Mouse (Mus musculus) heart, postnatal 4 days (tissue): Measurements from ENCODE around the gene Klhl29. TPM values are rescaled to one million over a fixed set of nuclear protein-coding genes. Genes with fewer than 3 reads are reported as not detected.

Source experiments
- DNase-seq: peaks from one replicate; pipeline ENCODE4 v3.0.0; 2021
- total RNA-seq, 2 experiments: library from RNA; stranded (reverse); gene quantifications; 2 replicates each; pipeline ENCODE4 v1.2.3; 2021

The Klhl29 gene
- total RNA-seq, result under 1 TPM; 0.69 to 0.90 TPM

DNA sequence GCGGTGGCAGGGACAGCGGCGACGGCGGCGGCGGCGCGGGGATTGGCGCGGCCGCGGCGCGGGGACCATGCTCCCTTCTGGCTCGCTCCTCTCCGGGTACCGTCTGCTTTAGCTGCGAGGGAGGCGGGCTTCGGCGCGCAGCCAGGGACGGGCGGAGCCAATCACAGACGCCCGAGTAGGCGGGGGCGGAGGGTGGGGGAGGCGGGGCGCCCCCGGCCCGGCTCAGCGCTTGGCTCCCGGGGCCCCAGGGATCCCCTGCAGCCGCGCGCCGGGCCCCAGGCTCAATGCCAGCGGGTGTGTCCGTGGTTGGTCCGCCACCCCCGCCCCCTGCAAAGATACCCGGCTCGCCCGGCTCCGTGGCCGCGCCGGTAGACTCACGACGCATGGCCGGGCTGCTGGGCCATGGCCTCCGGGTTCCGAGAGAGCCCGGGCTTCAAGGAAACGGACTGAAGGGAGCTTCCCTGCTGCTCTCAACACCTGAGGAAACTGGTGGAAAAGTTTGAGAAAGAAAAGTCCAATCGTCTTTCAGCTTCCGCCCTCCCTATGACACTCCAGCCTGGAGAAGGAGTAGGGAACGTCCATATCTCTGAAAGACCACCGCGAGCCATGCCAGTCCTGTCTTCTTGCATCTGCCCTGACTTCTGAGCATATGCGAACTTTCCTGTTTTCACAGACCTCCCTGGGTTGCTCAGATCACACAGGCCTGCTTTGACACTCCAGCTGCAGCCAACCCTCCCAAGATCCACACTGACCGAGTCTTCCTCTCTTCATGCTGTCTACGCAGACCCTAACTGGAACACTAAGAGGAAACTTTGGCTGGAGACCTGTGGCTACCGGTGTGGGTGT is at the start of gene Klhl29:
Gene Klhl29, minus strand, starts transcription at position 67 of the 846 bp plus-strand sequence.
- peak; percentile 85 for DNase-seq

DNA sequence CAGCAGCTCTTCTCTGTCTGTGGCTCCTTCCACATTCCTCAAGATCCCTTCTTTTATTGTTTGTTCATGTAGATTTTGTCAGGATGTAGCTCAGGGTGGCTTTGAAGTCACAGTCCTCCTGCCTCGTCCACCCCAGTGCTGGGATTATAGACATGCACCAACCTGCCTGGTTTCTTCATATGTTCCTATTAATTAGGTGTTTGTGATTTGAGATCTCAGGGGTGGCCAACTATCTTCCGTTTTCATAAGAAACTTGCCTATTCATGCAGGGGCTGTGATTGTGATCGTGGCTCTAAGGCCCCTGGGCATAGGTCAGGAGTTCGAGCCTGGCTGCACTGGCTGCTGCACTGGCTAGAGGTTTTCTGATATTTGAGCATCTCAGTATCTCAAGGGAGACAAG is 49.8 kb upstream of the Klhl29 start:
- no peak for DNase-seq

DNA sequence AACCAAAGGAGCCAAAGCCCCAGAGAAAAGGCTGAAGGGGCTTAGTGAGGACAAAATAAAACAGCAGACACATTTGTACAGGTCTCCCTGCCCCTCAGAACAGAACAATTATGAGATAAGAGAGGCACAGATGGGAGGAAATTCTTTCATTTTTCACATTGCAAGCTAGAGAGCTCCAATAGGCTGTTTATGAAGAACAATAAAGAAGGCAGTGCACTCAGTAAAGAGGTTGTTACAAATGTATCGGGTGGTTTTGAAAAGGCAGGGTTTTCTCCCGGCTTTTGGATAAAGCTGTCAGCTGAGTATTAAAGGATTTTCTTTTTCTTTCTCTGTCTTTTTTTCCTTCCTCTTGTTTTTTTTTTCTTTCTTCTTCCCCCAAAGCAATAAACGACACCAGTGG is 40.3 kb upstream of the Klhl29 start:
- no peak for DNase-seq

DNA sequence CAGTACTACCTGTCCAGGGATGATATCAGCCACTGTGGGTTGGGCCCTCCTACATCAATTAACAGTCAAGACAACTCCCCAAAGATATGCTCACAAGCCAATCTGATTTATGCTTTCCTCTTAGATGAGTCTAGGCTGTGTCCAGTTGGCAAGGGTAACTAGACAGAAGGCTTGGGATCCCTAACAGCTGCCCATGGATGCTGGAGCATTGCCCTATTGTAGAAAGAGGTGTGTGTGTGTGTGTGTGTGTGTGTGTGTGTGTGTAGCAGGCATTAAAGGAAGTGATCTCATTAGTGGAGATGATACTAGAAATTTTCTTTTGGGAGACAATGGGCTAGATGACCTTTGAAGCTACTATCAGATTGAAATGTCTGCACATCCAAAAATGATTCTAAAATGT is 38.5 kb upstream of the Klhl29 start:
- no peak for DNase-seq

DNA sequence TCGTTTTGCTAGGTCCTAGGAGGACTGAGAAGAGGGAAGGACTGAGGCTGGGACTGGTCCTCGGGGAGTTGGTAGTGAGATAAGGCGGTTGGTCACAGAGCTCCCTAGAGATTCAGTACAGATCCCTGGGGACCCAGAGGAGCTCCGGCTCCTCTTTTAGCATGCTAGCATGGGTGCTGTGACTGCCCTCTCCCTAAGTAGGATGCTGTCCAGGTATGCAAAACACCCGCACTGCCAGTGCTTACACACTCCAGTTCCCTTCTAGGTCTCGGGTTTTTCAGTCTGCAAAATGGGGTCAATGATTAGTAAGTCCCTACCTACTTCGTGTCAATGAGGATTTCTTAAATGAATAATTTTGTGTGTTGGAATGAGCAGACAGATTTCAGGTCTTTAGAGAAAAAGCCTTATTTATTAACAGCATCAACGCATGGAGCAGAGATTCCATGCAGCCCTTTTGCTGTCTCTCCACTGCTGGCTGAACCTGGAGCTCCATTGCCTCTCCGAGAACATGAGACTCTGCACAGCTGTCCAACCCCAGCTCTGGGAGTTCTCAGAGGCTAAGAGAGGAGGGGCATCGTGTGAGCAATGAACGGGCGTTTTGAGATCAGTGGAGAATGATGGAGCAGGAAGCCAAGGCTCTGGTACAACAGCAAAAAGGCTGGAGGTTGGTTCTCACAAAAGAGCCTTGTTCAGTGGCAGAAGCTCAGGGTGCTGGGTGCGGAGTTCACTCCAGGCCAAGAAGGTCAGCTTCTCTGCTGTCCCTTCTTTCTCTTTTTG is 36.5 kb upstream of the Klhl29 start:
- no peak for DNase-seq

DNA sequence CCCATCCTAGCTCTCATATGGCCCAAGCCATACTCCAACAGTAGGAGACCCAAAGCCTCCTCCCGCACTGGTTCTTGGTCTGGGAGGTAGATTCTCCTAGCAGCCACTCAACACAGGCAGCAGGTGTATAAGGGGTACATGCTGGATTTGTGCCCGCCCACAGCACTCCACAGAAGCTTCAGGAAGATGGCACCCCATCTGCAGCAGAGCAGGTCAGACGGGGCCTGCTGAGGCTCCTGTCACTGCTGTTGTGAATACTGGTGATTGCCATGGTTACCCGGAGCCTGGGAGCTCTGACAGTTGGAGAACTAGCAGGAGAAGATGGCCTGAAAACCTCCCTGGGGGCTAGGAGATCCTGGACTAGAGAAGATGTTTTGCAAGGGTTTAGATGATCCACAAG is 35.9 kb upstream of the Klhl29 start:
- DNase-seq, result no peak

DNA sequence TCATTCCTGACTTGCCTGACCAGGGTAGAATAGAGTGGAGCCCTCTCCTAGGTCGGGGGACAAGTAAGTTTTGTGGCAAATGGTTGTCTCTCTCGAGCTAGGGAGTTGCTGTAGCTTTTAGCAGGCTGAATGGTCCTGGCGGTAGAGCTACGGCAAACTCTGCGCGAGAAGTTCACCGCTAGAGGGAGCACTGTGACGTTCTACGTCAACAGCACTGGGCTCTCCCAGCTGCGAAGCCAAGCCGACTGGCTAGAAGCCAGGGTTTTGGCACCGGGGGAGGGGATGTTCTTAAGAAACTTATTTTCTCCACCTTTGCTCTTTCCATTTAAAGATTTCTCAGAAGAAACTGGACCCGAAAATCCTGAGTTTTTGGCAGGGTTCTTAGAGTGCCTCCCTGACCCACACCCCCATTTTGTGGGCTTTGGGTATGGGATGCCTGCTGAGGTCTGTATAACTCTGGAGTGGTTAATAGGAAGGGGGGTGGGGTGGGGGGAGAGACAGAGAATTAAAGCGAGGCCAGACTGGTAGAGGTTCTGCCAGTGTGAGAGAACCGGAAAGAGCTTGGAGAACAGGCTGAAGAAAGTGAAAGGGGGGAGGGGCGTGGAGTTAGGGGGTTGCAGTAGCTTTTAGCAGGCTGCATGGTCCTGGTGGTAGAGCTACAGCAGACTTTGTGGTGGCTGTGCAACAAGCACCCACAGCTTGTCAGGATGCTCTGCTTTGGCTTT is 35.1 kb upstream of the Klhl29 start:
- peak; percentile 92 for DNase-seq

DNA sequence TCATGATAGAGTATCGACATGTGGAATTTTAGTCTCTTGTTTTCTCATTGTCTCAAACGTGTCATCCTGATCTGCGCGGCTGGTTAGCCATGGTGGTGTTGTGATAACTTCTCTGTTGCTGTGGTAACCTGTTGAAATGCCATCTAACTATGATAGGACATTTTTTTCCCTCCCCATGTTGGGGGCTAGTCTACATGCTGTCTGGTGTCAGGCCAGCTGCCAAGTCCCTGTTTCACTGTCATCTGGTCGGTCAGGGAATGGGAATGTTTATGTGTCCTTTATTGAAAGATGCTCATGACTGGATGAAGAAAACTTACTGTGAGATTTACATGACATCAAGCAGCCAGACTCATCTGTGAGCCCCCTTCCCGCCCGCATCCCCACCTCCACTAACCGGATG is 31.7 kb upstream of the Klhl29 start:
- no peak for DNase-seq

DNA sequence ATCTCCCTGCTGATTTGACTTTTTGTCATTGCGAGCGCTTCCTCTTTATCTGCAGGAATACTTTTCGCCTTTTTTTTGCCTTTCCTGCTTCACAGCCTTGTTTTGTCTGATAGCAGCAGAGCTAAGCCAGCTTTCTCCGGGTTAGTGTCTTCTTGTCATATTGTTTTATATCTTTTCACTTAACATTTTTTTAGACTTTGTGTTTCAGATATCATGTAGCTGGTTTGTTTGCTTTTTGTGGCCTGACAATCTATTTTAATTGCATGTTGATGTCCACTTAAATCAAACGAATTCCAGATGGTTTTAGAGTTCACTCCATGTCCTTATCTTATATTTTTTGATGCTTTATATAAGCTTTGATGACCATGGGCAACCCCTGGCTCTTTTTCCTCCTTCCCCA is 21.9 kb upstream of the Klhl29 start:
- no peak for DNase-seq

DNA sequence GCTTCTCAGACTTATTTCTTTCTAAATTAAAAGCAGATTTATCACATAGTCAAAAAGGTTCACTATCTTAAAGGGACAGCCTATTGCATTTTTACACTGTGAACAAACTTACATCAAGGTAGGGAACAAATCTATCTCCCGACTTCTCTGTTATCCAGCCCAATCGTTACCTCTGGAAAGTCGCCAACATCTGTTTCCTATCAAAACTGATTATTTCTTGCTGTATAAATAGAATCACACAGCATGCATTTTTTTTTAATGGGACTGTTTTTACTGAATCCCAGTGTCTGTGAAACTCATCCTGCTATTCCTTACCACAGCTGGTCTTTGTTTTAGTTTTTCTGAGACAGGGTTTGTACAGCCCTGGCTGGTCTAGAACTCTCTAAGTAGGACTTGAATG is 19.7 kb upstream of the Klhl29 start:
- no peak for DNase-seq

DNA sequence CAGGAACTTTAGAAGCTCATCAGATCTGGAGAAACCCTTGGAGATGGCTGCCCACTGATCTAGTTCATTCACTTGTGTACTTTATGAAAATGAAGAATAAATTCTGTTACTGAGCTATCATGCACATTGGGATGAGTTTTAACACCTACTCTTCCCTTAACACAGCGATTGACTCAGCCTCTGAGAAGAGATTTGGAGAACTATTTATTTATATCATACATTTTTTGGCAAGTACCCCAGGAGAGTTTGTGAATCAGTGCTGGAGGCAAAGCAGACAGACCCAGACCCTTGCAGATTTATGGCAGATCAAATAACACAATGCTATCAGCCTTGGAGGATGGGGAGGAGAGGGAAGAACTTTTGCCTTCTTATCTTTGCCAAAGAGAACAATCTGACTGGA is 11.6 kb upstream of the Klhl29 start:
- no peak for DNase-seq

DNA sequence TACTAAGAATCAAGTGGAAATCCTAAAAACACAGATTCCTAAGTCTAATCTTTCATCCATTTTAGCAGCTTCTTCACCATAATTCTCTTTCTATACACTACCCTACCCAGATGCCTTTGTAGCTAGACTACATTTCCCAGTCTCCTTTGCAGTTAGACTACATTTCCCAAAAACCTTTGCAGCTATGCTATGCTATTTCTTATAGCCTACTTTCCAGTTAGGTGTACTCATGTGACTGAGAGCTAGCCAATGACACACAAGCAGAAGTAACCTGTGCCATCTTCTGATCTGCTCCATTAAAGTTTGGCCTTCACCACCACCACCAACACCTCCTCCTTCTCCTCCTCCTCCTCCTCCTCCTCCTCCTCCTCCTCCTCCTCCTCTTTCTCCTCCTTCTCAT is 11.2 kb upstream of the Klhl29 start:
- DNase-seq, result no peak

DNA sequence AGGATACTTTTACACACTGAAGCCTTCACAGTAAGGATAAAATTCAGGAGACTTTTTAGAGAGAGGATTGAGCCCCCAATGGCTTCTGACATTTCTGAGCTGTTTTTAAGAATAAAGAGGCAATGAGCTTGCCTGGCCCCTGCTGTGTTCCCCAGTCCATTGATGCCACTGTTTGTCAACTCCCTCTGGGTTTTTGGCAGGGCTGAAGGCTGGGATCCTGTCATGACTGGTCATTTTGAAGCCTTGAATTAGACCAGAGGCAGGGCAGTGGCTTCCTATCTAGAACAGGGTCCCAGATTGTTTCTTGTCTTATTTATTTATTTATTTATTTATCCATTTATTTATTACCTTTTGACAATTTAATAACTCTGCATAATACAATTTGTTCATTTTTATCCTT is 6.2 kb upstream of the Klhl29 start:
- no peak for DNase-seq

DNA sequence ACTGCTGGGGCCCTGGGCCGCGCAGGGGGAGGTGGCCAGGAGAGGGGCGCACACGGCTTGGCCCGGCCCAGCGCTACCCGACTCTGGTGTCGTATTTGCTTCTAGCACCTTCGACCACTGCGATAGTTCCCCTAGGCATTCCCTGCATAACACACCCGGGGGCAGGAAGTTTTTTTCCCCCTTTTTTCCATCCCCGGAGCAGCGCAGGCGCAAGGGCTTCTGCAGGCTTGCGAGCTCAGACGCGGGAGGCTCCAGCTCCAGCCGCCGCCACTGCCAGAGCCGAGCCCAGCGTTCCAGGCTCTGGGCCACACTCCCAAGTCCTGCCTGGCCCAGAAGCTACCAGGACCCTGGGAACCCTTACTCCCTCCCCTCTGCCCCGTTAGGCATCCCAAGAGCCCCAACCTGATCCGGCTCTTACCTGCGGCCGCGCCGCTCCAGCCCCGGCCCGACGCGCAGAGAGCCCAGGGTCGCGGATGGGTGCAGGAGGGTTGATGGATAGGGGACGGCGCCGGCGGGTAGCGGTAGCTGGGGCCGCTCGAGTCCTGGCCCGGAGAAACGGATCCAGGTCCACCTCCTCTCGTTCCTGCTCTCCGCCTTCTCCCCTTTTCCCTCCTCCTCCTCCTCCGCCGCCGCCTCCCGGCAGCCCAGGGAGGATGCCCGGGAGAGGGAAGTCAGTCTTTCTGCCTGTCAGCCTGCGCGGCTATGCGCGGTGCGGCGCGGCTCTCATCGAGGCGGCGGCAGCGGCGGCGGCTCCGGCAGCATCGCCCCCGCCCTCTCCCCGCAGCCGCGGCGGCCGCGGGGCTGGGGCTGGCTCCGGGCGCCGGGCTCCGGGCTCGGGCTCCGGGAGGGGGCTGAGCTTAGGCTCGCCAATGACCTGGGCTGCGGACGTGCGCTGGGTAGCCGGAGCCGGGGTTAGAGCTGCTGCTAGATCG is 532 bp downstream of the Klhl29 start:
- peak; percentile 29 for DNase-seq

DNA sequence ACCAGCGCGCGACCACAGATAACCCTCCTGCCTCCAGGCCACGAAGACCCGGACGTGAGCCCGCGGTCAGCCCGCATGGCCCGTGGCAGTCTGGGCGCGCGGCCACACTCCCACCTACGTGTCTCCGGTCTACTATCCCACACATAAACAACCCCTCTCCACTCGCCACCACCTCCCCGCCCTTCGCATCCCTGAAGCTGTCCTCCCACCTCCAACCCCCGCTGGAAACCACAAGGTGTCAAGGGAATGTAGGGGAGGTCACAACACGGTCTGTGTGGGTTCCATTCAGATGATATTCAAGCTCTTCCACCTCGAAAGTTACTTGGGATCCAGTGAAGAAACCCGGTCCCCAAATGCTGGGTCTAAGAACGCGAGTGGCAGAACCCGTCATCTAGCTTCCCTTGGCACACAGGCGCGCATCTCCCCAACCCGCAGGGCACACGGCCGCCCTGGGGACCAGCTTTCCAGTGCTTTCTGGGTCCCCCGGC is 1.2 kb downstream of the Klhl29 start:
- DNase-seq, result peak; percentile 20

DNA sequence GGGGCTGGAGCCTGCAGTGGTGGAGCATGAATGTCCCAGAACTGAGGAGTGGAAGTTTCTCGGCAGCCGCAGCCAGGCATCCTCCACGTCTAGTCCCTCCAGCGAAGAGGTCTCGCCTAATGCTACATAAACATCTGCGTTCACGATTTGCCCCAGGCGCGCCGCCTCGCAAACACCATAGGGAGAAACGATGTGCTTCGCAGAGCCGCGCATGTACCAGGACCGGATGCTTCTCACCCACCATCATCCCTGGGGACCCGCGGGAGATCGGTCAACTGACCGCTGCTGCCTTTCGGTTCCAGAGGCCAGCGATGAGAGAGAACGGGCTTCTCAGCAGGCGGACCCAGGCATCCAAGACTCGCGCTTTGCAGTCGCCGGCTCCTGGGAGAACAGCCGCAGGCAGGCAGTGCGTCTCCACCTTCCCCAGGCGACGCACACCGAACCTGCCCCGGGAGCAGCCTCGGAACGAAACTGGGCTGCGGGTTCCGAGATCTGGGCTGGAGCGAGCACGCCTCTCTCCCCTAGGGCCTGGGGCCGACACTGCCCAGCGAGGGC is 1.8 kb downstream of the Klhl29 start:
- peak; percentile 28 for DNase-seq

DNA sequence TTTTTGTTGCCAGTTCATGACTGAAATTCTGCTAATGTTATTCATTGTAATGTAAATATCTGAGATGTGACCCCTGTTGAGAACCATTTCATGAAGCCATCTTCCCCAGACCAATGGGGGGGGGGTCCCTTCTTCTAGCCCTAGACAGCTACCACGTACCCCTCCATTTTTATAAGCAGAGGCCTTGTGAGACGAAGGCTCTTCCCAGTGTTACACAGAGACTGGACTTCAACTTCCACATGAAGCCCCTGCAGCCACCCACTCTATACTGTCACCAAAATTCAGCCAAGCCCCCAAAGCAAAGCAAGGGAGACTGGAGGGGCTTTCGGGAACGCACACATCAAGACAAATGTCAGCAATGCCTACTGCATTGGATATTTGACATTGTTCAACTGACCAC is 6.1 kb downstream of the Klhl29 start:
- DNase-seq, result no peak

DNA sequence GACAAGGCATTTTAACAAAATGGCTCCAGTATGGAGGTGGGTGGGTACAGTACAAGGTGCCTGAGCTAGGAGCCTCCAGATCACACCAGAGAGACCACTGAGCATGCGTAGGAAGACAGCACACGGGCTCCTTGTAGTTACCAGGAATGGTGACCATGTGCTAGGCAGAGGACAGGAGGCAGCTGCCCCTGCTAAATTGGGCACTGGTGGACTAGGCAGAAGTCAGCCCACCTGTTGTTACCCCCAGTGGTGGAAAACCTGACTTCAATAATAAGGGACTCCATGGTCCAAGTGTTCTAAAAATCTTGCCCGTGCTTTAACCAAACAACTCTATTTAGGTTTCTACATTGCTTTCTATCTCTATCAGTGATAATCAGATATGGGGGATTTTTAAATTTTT is 10.6 kb downstream of the Klhl29 start:
- no peak for DNase-seq

DNA sequence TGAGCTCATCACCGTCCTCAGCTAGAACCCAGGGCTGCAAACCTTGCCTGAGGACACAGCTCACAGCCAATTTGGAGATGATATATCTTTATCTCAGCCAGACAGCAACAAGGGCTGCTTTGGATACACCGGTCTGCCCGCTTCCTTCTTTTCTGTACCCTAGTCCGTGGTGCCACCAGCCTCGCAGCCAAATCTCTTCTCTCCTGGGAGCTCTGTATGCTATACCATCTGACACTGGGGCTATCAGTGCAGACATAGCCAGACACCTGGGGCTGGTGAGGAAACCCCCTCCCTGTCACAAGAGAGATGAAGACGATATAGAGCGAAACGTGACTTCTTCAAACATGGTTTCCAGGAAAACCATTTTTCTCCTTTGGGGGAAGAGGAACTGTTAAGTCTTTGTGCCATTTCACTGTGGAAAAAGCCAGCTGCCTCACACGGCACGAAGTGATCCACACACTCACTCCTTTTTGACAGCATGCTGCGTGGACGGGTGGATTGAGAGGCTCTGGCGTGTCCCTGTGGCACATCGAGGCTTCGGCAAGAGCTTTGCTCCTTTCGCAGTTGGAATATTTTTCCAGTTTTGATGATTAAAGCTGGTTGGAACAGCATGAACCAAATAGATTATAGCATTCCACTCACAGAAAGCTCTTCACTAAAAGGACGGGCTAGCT is 11.4 kb downstream of the Klhl29 start:
- DNase-seq, result no peak

DNA sequence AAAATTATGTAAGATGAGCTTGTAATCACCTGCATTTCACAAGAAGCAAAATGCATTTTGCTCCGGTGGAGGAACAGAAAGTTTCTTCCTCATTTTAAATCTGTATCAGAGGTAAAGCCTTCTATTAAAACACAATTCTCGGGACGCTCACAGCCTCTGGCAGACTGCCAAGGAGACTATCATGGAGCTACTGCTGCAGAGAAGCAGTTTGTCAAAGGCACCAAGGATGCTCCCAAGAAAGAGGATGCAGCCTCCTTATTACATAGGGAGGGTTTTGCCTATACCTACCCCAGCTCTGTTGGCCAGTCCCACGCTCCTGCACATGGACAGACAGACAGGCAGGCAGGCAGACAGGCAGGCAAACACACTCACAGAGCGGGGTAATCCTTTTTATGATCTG is 16.4 kb downstream of the Klhl29 start:
- peak; percentile 38 for DNase-seq

DNA sequence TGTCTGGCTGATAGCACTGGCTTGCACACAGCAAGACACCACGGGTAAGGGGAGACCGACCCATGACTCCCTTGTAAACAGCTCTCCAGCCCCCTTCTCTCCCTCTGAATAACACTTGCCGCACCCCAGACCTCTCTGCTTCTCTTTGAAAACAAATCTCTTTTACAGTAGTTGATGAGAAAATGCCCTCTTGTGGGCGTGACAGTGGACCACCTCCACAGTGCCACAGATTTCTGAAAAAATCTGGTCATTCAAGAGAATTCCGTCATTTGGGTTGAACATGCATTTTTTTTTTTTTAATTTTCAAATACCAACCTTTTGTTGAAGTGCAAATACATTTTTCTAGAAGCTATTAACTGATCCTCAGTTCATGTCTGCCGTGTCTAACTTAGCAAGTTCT is 17.0 kb downstream of the Klhl29 start:
- no peak for DNase-seq
